Mouse (Mus musculus) hindbrain, embryonic 12.5 days (tissue): ENCODE measurements around the gene Ceacam16. TPM values are rescaled to one million over a fixed set of nuclear protein-coding genes. Genes with fewer than 3 reads are reported as not detected.

Experiments
- ATAC-seq: fragments of 200-750 bp; cut with Nextera tagmentation; 2 replicates; pipeline ENCODE4 v1.8.0; 2017; ENCODE audit warnings: moderate TSS enrichment; ENCODE audit not compliant: low FRiP score
- H3K27ac ChIP-seq: fragments of 300-500 bp; sonication (generic); 2 replicates; pipeline ENCODE4 v1.5.1; 2016; ENCODE audit warnings: mild to moderate bottlenecking
- H3K27me3 ChIP-seq: fragments of 300-500 bp; sonication (generic); 2 replicates; pipeline ENCODE4 v1.6.1; 2016; ENCODE audit warnings: mild to moderate bottlenecking
- H3K36me3 ChIP-seq: fragments of 300-500 bp; sonication (generic); 2 replicates; pipeline ENCODE4 v1.6.1; 2016; ENCODE audit warnings: mild to moderate bottlenecking
- H3K4me1 ChIP-seq: fragments of 300-500 bp; sonication (generic); 2 replicates; pipeline ENCODE4 v1.6.1; 2016
- H3K4me2 ChIP-seq: fragments of 300-500 bp; sonication (generic); replicated peaks from 2 replicates; pipeline ENCODE4 v1.6.1; 2016; ENCODE audit warnings: mild to moderate bottlenecking
- H3K4me3 ChIP-seq: fragments of 300-500 bp; sonication (generic); 2 replicates; pipeline ENCODE4 v1.5.1; 2016; ENCODE audit warnings: mild to moderate bottlenecking
- H3K9ac ChIP-seq: fragments of 300-500 bp; sonication (generic); 2 replicates; pipeline ENCODE4 v1.6.1; 2016; ENCODE audit warnings: mild to moderate bottlenecking, moderate library complexity
- H3K9me3 ChIP-seq: fragments of 300-500 bp; sonication (generic); replicated peaks from 2 replicates; pipeline ENCODE4 v1.6.1; 2016; ENCODE audit warnings: mild to moderate bottlenecking
- WGBS: fragments of 180-500 bp; shearing (Covaris S2); methylation state at CpG from one replicate; pipeline ENCODE4 v1.1.7; 2016; 5-methylcytosine and 5-hydroxymethylcytosine counted together
- polyA plus RNA-seq: library from polyadenylated mRNA; unstranded; fragments of >200 nt; fragmentation: Nextera tagmentation; extraction: Ambion mirVana; gene quantifications from 2 replicates; pipeline ENCODE4 v1.2.1, GENCODE M21; 2016

Ceacam16 gene
- polyA plus RNA-seq, 1 experiment from 2014 or later: not detected

- WGBS: 79% methylated on average over 8 of the region's 8 CpGs
- no peak overlapping the region for H3K27ac ChIP-seq
- H3K27me3 ChIP-seq: peaks cover 58% of the 10 kb centered on the region
- H3K4me1 ChIP-seq: peaks cover 11% of the 10 kb centered on the region
- no peaks in the 10 kb centered on the region for H3K9me3 ChIP-seq
- no peak for ATAC-seq
- H3K9ac ChIP-seq: no peak overlapping the region
- H3K36me3 ChIP-seq: no peaks in the 10 kb centered on the region
- no peak overlapping the region for H3K4me2 ChIP-seq
- H3K4me3 ChIP-seq: no peak overlapping the region
Measured at GRCm38 (mm10) chr7:19806356-19806969, 54.6 kb downstream of the Ceacam16 start.

- Histone ChIP-seq H3K36me3 (no peaks in the 10 kb centered on the region), H3K9me3 (no peaks in the 10 kb centered on the region), H3K4me3 (no peak overlapping the region), H3K27me3 (peaks cover 24% of the 10 kb centered on the region), H3K4me1 (no peaks in the 10 kb centered on the region), H3K27ac (no peak overlapping the region), H3K9ac (no peak overlapping the region), H3K4me2 (no peak overlapping the region)
- 20% methylated on average over 7 of the region's 7 CpGs for WGBS
- ATAC-seq: no peak
Measured at GRCm38 (mm10) chr7:19802995-19803394, 58.1 kb downstream of the Ceacam16 start.

Other genes starting within 250 kb of the Ceacam16 start
- 5.9 and 6.5 TPM in 2 replicates for gene Relb, start 231.9 kb downstream of the Ceacam16 start, polyA plus RNA-seq
- 112 and 115 TPM in 2 replicates for gene Clptm1, start 196.3 kb downstream of the Ceacam16 start, polyA plus RNA-seq
- 0.46 TPM in 1 of 2 replicates, not detected in the other for gene Apoc2, start 183.4 kb downstream of the Ceacam16 start, polyA plus RNA-seq
- gene Gm44805, start 179.9 kb downstream of the Ceacam16 start, polyA plus RNA-seq: not detected in 2 replicates
- gene Apoc4, start 179.8 kb downstream of the Ceacam16 start, polyA plus RNA-seq: 0.10 TPM in 1 of 2 replicates, not detected in the other
- 3.8 and 4.7 TPM in 2 replicates for gene Apoc1, start 168.6 kb downstream of the Ceacam16 start, polyA plus RNA-seq
- 228 and 246 TPM in 2 replicates for gene Apoe, start 162.1 kb downstream of the Ceacam16 start, polyA plus RNA-seq
- 136 and 138 TPM in 2 replicates for gene Tomm40, start 145.9 kb downstream of the Ceacam16 start, polyA plus RNA-seq
- 60.8 and 67.1 TPM in 2 replicates for gene Nectin2, start 110.8 kb downstream of the Ceacam16 start, polyA plus RNA-seq
- 21.0 and 25.1 TPM in 2 replicates for gene Bcam, start 90.3 kb downstream of the Ceacam16 start, polyA plus RNA-seq
- gene Cblc, start 64.5 kb downstream of the Ceacam16 start, polyA plus RNA-seq: 1.0 and 1.3 TPM in 2 replicates
- 1.1 and 2.1 TPM in 2 replicates for gene Bcl3, start 38.5 kb downstream of the Ceacam16 start, polyA plus RNA-seq
- 1.1 and 1.7 TPM in 2 replicates for gene Gm19345, start 9.3 kb downstream of the Ceacam16 start, polyA plus RNA-seq
- not detected in 2 replicates for gene Ceacam19, start 26.7 kb upstream of the Ceacam16 start, polyA plus RNA-seq
- gene Pvr, start 59.9 kb upstream of the Ceacam16 start, polyA plus RNA-seq: 4.6 and 6.1 TPM in 2 replicates
- gene Igsf23, start 89.5 kb upstream of the Ceacam16 start, polyA plus RNA-seq: 0.32 TPM in 1 of 2 replicates, not detected in the other
- gene Ceacam20, start 104.1 kb upstream of the Ceacam16 start, polyA plus RNA-seq: not detected in 2 replicates
- not detected in 2 replicates for gene Nlrp9b, start 130.2 kb upstream of the Ceacam16 start, polyA plus RNA-seq
- not detected in 2 replicates for gene Vmn1r91, start 238.4 kb upstream of the Ceacam16 start, polyA plus RNA-seq